Mouse (Mus musculus) intestine, embryonic 16.5 days (tissue): Measurements from ENCODE around the gene Kdelc2. TPM values are rescaled to one million over a fixed set of nuclear protein-coding genes. Genes with fewer than 3 reads are reported as not detected.
A peak's percentile ranks its signal among the peaks of the same experiment; 100 is the strongest.

Experiments used
- ATAC-seq: fragments of 200-750 bp; cut with Nextera tagmentation; 2 replicates; pipeline ENCODE4 v1.8.0; 2017; ENCODE audit warnings: moderate TSS enrichment, moderate library complexity
- H3K27ac ChIP-seq: fragments of 300-500 bp; sonication (generic); 2 replicates; pipeline ENCODE4 v1.5.1; 2014; ENCODE audit warnings: mild to moderate bottlenecking, low read length
- H3K27me3 ChIP-seq: fragments of 300-500 bp; sonication (generic); replicated peaks from 2 replicates; pipeline ENCODE4 v1.6.1; 2014; ENCODE audit warnings: low read length, control low read depth, mixed read lengths; ENCODE audit not compliant: control insufficient read depth, insufficient read depth
- H3K36me3 ChIP-seq: fragments of 300-500 bp; sonication (generic); 2 replicates; pipeline ENCODE4 v1.6.1; 2014; ENCODE audit warnings: low read length, control low read depth; ENCODE audit not compliant: control insufficient read depth, insufficient read depth
- H3K4me1 ChIP-seq: fragments of 300-500 bp; sonication (generic); 2 replicates; pipeline ENCODE4 v1.6.1; 2014; ENCODE audit warnings: low read length, control low read depth, mixed read lengths; ENCODE audit not compliant: control insufficient read depth, insufficient read depth
- H3K4me2 ChIP-seq: fragments of 300-500 bp; sonication (generic); 2 replicates; pipeline ENCODE4 v1.6.1; 2014; ENCODE audit warnings: low read depth, low read length, control low read depth
- H3K4me3 ChIP-seq: fragments of 300-500 bp; sonication (generic); 2 replicates; pipeline ENCODE4 v1.5.1; 2014; ENCODE audit warnings: mild to moderate bottlenecking, low read length
- H3K9ac ChIP-seq: fragments of 300-500 bp; sonication (generic); 2 replicates; pipeline ENCODE4 v1.6.1; 2014; ENCODE audit warnings: low read depth, low read length
- H3K9me3 ChIP-seq: fragments of 300-500 bp; sonication (generic); 2 replicates; pipeline ENCODE4 v1.6.1; 2016; ENCODE audit warnings: low read length, control low read depth; ENCODE audit not compliant: control insufficient read depth
- WGBS: fragments of 180-500 bp; shearing (Covaris S2); extraction: QIAGEN DNeasy Blood & Tissue Kit; methylation state at CpG from one replicate; pipeline ENCODE4 v1.1.7; 2014; 5-methylcytosine and 5-hydroxymethylcytosine counted together
- polyA plus RNA-seq: library from polyadenylated mRNA; unstranded; fragments of >200 nt; fragmentation: Nextera tagmentation; extraction: Ambion mirVana; gene quantifications from 2 replicates; pipeline ENCODE4 v1.2.1, GENCODE M21; 2015

Gene Kdelc2
- 23.9 and 25.2 TPM in 2 replicates for polyA plus RNA-seq

DNA sequence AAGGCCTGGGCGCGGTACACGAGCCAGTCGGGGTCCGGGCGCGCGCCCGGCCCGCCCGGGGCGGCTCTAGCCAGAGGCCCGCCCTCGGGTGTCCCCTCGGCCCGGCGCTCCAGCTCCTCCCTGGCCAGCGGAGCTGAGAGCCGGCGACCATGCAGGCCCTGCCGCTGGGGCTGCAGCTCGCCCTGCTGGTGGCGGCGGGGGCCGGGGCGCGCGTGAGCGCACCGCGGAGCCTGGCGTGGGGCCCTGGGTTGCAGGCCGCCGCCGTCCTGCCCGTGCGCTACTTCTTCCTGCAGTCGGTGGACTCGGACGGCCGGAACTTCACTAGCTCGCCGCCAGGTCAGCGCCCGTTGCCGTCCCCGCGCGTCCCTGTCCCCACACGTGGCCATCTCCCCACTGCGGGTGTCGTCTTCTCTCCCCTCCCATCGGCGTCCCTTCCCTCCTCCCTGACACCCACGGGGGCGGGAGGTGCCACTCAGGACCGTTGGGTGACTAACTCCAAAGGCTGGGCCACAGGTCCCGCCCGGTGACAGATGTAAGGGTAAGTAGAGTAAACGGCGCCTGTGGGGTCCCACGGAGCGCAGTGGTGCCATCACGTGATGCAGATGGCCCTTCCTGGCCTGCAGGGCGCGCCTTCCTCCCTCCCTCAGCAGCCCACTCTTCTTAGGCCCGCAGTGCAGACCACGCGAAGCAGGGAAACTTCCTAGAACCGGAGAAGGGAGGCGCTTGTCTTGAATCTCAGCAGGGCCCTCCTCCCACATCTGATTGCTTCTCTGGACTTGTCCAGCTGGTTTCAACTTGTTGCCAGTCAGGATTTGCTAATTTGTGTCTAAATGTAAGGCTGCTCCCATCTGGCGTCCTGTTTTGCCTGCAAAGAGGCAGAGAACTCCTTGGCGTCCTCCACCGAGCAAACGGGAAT lies at the start of gene Kdelc2:
Gene Kdelc2, plus strand, starts transcription at position 75 of the 916 bp plus-strand sequence.
- peak within 1 kb of the TSS; percentile 96 for H3K9ac ChIP-seq

DNA sequence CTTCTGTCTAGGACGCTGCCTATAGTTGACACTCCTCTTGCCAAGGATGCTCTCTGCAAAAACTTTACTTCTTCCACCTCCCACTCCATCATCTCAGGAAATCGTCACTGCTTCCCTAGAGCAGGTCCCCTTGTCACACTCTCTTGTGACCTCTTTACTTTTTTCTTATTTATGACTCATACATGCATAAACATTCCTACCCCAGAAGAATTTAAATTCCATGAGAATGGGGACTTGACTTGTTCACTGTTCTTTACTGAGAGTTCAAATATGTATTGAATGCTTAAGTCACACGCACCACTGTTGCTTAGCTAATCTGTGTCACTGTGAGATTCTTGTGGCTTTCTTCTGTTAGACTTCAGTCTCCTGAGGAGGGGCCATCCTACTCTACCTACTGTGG lies 48.7 kb upstream of the Kdelc2 start:
- Histone ChIP-seq H3K9ac (no peak overlapping the region), H3K9me3 (no peaks in the 10 kb centered on the region), H3K4me1 (no peaks in the 10 kb centered on the region; the same call in 1 of the 2 replicates), H3K27ac (no peak overlapping the region), H3K4me3 (no peak overlapping the region), H3K4me2 (no peak overlapping the region), H3K36me3 (no peaks in the 10 kb centered on the region), H3K27me3 (no peaks in the 10 kb centered on the region)
- ATAC-seq = no peak
- WGBS = 77% methylated on average over 3 of the region's 3 CpGs

More for the DNA sequence above, at the start of gene Kdelc2:
- H3K4me3 ChIP-seq = peak within 1 kb of the TSS; percentile 83
- ATAC-seq = peak; percentile 95
- H3K4me2 ChIP-seq = peak within 1 kb of the TSS; percentile 81
- no peaks in the 10 kb centered on the region for H3K36me3 ChIP-seq
- H3K27me3 ChIP-seq = no peaks in the 10 kb centered on the region
- WGBS = under 1% methylated on average over 75 of the region's 75 CpGs
- H3K4me1 ChIP-seq = peaks cover 10% of the 10 kb centered on the region
- H3K9me3 ChIP-seq = no peaks in the 10 kb centered on the region
- H3K27ac ChIP-seq = peak within 1 kb of the TSS; percentile 99

DNA sequence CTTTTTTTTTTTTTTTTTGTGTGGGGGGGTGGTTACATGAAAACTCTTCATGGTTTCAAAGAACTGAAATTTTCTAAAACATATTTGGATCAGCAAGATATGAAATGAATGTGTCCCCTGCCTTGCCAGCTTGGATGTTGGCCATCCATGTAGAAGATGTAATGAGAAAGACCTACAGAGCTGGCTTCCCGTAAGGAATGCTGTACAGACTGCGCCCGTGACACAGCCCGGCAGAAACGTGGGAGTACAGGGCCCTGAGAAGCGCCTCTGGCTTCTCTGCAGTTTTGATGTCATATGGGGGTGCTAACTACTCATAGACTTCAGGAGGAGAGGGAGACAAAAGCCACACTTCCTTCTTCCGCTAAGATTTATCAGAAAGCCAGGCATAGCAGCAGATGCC lies 44.2 kb upstream of the Kdelc2 start:
- Histone ChIP-seq H3K4me3 (no peak overlapping the region), H3K9me3 (no peaks in the 10 kb centered on the region), H3K4me2 (no peak overlapping the region), H3K4me1 (peaks cover 4% of the 10 kb centered on the region; the same call in 1 of the 2 replicates), H3K36me3 (no peaks in the 10 kb centered on the region), H3K27me3 (no peaks in the 10 kb centered on the region), H3K9ac (no peak overlapping the region), H3K27ac (no peak overlapping the region)
- ATAC-seq = no peak
- 72% methylated on average over 7 of the region's 7 CpGs for WGBS

DNA sequence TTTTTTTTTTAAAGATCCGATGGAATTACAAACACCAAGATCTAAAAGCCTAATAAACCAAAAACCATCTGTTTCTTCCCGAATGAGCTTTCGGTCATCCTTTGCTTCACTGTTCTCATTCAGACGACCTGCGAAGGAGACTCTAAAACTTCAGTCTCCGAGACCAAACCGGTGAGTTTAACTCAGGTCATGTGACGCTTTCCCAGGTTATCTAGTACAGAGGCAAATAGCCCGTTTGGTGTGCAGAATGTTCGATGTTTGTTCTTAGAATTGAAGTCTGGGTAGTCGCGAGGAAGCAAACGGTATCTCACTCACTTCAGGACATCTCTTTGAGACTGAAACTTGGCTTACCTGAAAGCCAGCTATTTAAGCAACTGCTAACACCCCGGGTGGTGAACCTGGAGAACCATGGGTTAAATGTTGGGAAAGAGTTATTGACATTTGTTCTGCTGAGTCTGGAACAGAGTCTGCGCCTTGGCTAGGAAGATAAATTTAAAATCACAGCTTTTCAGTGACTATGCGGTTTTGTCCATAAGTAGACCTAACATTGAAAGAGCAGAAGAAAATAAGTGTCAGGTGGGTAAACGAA lies 43.4 kb upstream of the Kdelc2 start:
- no peaks in the 10 kb centered on the region for H3K27me3 ChIP-seq
- no peaks in the 10 kb centered on the region for H3K9me3 ChIP-seq
- H3K36me3 ChIP-seq = no peaks in the 10 kb centered on the region
- ATAC-seq = peak; percentile 72
- 18% methylated on average over 17 of the region's 17 CpGs for WGBS
- H3K4me3 ChIP-seq = peak overlapping the region; percentile 54
- peak overlapping the region; percentile 83 for H3K27ac ChIP-seq
- peak overlapping the region; percentile 49 for H3K4me2 ChIP-seq
- peaks cover 4% of the 10 kb centered on the region; the same call in 1 of the 2 replicates for H3K4me1 ChIP-seq
- peak overlapping the region; percentile 65 for H3K9ac ChIP-seq

DNA sequence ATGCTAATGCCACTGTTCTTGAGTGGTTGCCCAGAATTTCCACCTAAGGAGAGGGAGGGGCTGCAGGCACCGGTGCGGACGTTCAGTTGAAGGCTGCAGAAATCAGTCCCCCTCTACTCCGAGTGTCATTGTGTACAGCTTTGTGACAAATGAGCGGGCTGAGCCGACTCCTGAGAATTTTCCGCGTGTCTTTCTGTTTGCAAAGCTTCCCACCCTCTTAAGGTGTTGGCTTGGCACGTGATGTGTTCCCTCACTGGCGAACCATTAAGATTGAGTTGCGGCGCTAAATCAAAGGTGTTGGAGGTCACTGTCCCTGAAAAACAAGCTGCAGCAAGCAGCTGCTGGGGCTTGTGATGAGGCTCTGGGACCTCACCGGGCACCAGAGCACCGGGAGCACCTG lies 42.9 kb upstream of the Kdelc2 start:
- Histone ChIP-seq H3K4me2 (peak overlapping the region; percentile 49), H3K9me3 (no peaks in the 10 kb centered on the region), H3K36me3 (no peaks in the 10 kb centered on the region), H3K27ac (peak overlapping the region; percentile 83), H3K27me3 (no peaks in the 10 kb centered on the region), H3K4me1 (peaks cover 4% of the 10 kb centered on the region; the same call in 1 of the 2 replicates), H3K4me3 (peak overlapping the region; percentile 54), H3K9ac (peak overlapping the region; percentile 65)
- ATAC-seq = peak; percentile 81
- 2% methylated on average over 14 of the region's 14 CpGs for WGBS

DNA sequence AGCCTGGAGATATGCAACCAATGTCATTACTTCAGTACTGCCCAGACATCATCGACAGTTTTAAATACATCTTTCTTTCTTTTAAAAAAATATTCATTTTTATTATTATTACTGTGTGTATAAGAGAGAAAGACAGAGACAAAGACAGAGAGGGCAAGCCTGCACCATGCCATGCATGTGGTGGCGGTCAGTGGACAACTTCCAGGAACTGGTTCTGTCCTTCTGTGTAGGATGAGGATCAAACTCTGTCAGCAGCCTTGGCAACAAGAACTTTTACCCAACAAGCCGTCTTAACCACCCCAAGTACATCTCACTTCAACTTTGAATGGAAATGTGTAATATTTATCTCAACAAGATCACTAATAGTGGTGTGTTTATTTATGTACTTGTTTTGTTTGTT lies 41.8 kb upstream of the Kdelc2 start:
- WGBS = 64% methylated on average over 3 of the region's 3 CpGs
- Histone ChIP-seq H3K27ac (no peak overlapping the region), H3K9ac (peak overlapping the region; percentile 65; the same call in 1 of the 2 replicates)

DNA sequence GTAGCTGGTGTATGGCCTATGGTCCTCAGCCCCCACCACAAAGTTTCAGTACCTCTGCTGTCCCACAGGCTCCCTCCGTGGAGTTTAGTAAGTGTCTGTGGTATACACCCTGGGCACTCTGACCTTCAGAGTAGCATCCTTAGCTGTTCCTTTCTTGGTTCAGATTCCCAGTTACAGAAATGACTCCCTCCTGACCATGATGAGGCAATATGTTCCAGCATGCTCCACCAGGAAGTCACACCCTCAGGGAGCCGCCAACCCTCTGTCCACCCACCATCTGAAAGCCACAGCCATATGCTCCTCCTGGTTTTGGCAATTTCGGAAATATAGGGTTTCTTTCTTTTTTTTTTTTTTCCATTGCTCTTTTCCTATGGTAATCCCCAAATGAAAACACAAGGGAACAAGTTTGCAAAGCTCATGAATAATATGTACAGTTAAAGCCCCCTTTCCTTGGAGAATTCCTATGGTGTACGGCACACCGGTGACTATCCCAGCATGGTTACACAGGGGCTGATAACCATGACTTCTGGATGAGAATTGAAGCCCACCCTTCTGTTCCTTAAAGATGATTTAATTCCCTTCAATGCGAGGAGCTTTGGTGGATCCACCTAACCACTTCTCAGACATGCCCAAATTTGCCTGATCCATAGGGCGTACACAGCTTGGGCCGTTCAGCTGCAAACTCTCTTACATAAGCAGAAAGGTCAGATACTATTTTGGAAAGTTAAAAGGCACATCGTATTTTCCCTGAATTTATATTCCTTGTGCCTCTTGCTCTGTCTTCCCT lies 39.0 kb upstream of the Kdelc2 start:
- Histone ChIP-seq H3K27me3 (no peaks in the 10 kb centered on the region), H3K4me1 (peaks cover 4% of the 10 kb centered on the region; the same call in 1 of the 2 replicates), H3K4me2 (no peak overlapping the region), H3K36me3 (no peaks in the 10 kb centered on the region), H3K27ac (no peak overlapping the region; the same call in 1 of the 2 replicates), H3K4me3 (no peak overlapping the region), H3K9ac (no peak overlapping the region), H3K9me3 (no peaks in the 10 kb centered on the region)
- no peak for ATAC-seq
- WGBS = 85% methylated on average over 9 of the region's 9 CpGs

More for the DNA sequence above, 41.8 kb upstream of the Kdelc2 start:
- H3K27me3 ChIP-seq = no peaks in the 10 kb centered on the region
- peak overlapping the region; percentile 54 for H3K4me3 ChIP-seq
- H3K9me3 ChIP-seq = no peaks in the 10 kb centered on the region
- H3K4me2 ChIP-seq = peak overlapping the region; percentile 49
- peaks cover 4% of the 10 kb centered on the region; the same call in 1 of the 2 replicates for H3K4me1 ChIP-seq
- H3K36me3 ChIP-seq = no peaks in the 10 kb centered on the region
- ATAC-seq = no peak

DNA sequence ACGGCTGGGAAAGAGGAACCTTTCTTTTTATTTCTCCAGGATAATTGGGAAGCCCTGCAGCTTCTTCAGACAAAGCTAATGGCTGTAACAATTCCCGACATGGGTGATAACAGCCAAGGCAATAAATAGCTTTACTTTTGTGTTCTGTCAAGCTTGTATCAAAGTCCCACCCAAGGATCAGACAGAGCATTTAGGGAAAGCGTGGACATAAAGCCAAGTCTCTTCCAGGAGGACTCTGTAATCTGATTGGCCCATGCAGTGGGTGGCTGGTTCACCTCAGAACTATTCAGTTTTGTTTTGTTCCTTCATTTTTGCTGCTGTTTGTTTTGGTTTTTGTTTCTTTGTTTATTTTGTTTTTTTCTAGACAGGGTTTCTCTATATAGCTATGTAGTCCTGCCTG lies 38.1 kb upstream of the Kdelc2 start:
- Histone ChIP-seq H3K27me3 (no peaks in the 10 kb centered on the region), H3K9me3 (no peaks in the 10 kb centered on the region), H3K9ac (no peak overlapping the region), H3K4me1 (peaks cover 4% of the 10 kb centered on the region; the same call in 1 of the 2 replicates), H3K4me2 (no peak overlapping the region), H3K27ac (no peak overlapping the region), H3K36me3 (0 out of 2 replicates have a peak, but pooled peaks cover 4% of the 10 kb centered on the region), H3K4me3 (no peak overlapping the region)
- WGBS = 33% methylated on average over 3 of the region's 3 CpGs
- ATAC-seq = no peak
